ENCODE assay signal across 8 mouse cellular contexts in the genomic region with DNA sequence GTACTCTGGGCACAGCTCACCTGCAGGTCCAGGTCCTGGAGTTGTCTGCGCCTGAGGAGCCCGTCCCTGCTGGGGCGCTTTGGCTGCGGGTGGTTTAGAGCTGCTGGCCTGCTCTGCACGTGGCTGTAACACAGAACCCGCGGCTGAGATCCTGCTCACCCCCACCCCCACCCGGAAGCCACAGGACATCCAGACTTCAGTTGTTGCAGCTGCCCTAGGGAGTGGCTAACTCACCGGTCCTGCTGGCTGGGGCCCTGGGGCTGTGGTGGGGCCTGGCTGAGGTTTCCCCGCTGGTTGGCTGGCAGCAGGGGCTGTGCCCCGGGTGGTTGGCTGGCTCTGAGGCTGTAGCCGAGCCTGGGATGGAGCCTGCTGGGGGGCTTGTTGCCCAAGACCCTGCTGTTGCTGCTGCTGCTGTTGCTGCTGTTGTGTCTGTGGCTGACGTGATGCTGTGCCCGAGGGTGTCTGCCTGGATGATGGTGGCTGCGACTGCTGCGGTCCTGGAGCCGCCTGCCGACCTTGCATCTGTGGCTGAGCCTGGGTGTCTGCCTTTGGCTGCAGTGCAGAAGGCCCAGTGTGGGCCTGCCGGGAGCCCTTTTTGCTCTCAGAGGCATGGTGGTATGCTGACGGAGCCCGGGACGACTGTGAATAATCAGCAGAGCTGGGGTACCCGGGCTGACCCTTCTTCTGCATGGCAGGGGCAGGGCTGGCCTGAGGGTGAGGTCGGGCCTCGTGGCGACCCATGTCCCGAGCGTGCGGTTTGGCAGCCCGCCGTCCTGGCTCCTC. TPM values are rescaled to one million over a fixed set of nuclear protein-coding genes. Genes with fewer than 3 reads are reported as not detected.
DNase-seq lines count a peak whose midpoint lies in the region; ATAC-seq and TF ChIP-seq lines count a peak whose summit lies in the region.

No protein-coding gene starts in this region.

- peak in 1 of 2 experiments; percentile 41; a peak in 1 of 4 replicates for TF ChIP-seq EP300 in MEL (IDR thresholded peaks at IDR 0.05; ENCODE audit: low read depth in 1 of 2, low read length in 2 of 2)

- H3K9me3 ChIP-seq in kidney, embryonic 16.5 days (ENCODE audit: low read length), result no peaks in the 10 kb centered on the region
- H3K9me3 ChIP-seq in MEL (replicated peaks; ENCODE audit: insufficient read depth, low read length), result no peaks in the 10 kb centered on the region
- H3K9me3 ChIP-seq in liver, embryonic 15.5 days (replicated peaks), result no peaks in the 10 kb centered on the region

- H3K27ac ChIP-seq in kidney, embryonic 16.5 days (ENCODE audit: low read length), result peak overlapping the region; percentile 75
- H3K27ac ChIP-seq in MEL (ENCODE audit: control insufficient read depth, low read depth, low read length), result peak overlapping the region; percentile 57
- H3K27ac ChIP-seq in liver, embryonic 15.5 days (replicated peaks), result peak overlapping the region; percentile 55

- TF ChIP-seq CTCF in MEL (IDR thresholded peaks at IDR 0.05 in 2 of 3, conservative IDR thresholded peaks at IDR 0.05 in 1 of 3; ENCODE audit: control insufficient read depth in 1 of 3, insufficient read depth in 1 of 3, low read depth in 2 of 3, low read length in 3 of 3, poor library complexity in 1 of 3, severe bottlenecking in 1 of 3), result no peak

- TF ChIP-seq POLR2A in MEL (IDR thresholded peaks at IDR 0.05; ENCODE audit: control insufficient read depth in 1 of 2, insufficient read depth in 1 of 2, low read depth in 1 of 2, low read length in 2 of 2, poor library complexity in 1 of 2), result peak; percentile 61 to 74; a peak in 3 of 4 replicates

- peaks cover 26% of the 10 kb centered on the region for H3K4me1 ChIP-seq in kidney, embryonic 16.5 days (ENCODE audit: insufficient read depth, low read length)
- H3K4me1 ChIP-seq in MEL (ENCODE audit: control insufficient read depth in 1 of 2, insufficient read depth in 2 of 2, low read length in 2 of 2), result peaks cover 0 to 16% of the 10 kb centered on the region in 2 experiments; a peak in 2 of 4 replicates
- H3K4me1 ChIP-seq in liver, embryonic 15.5 days (replicated peaks), result peaks cover 64% of the 10 kb centered on the region

- TF ChIP-seq RAD21 in MEL (IDR thresholded peaks at IDR 0.05; ENCODE audit: low read depth, low read length), result no peak

- peak; percentile 62 for ATAC-seq in kidney, embryonic 16.5 days (ENCODE audit: low FRiP score, low TSS enrichment)
- peak; percentile 37 for ATAC-seq in erythroid progenitor cell, adult 5-6 weeks (replicated peaks; ENCODE audit: low FRiP score, poor library complexity, severe bottlenecking)
- ATAC-seq in liver, embryonic 15.5 days (ENCODE audit: insufficient read depth), result peak; percentile 62

- DNase-seq in kidney, adult 18-20 months, result no peak
- peak; percentile 87 for DNase-seq in MEL (ENCODE audit: low read depth, low spot score)
- peak; percentile 32 to 44 for DNase-seq in thymus, postnatal 36 days
- no peak for DNase-seq in ovary, postnatal 10 days (ENCODE audit: low spot score)
- DNase-seq in right cerebral cortex, postnatal 14 days, result no peak

- WGBS in kidney, embryonic 16.5 days, result 43% methylated on average over 31 of the region's 31 CpGs
- 37% methylated on average over 31 of the region's 31 CpGs for WGBS in liver, embryonic 15.5 days (ENCODE audit: insufficient replicate concordance)

- H3K4me3 ChIP-seq in kidney, embryonic 16.5 days (ENCODE audit: low read length), result no peak overlapping the region; the same call in 1 of the 2 replicates
- peak overlapping the region; percentile 49 to 68 for H3K4me3 ChIP-seq in MEL (ENCODE audit: control insufficient read depth in 1 of 2, insufficient read depth in 1 of 2, low read depth in 2 of 2, low read length in 2 of 2)
- peak overlapping the region; percentile 46 for H3K4me3 ChIP-seq in liver, embryonic 15.5 days (replicated peaks)

- peak overlapping the region; percentile 1 for H3K4me2 ChIP-seq in kidney, embryonic 16.5 days (replicated peaks; ENCODE audit: low read depth, low read length)
- H3K4me2 ChIP-seq in liver, embryonic 15.5 days, result peak overlapping the region; percentile 69

- peaks cover 22% of the 10 kb centered on the region for H3K79me2 ChIP-seq in MEL (ENCODE audit: control insufficient read depth, insufficient read depth, low read length, poor library complexity)

- H3K9ac ChIP-seq in kidney, embryonic 16.5 days (replicated peaks; ENCODE audit: low read length), result peak overlapping the region; percentile 49
- peak overlapping the region; percentile 79 for H3K9ac ChIP-seq in MEL (ENCODE audit: control insufficient read depth, low read depth, low read length, poor library complexity, severe bottlenecking)
- peak overlapping the region; percentile 56; the same call in 1 of the 2 replicates for H3K9ac ChIP-seq in liver, embryonic 15.5 days

- H3K27me3 ChIP-seq in kidney, embryonic 16.5 days (ENCODE audit: insufficient read depth, low read length), result no peaks in the 10 kb centered on the region
- H3K27me3 ChIP-seq in MEL (ENCODE audit: control insufficient read depth in 1 of 2, insufficient read depth in 2 of 2, low read length in 2 of 2), result no peaks in the 10 kb centered on the region
- H3K27me3 ChIP-seq in liver, embryonic 15.5 days, result peaks cover 10% of the 10 kb centered on the region

- no peaks in the 10 kb centered on the region for H3K36me3 ChIP-seq in kidney, embryonic 16.5 days (ENCODE audit: insufficient read depth, low read length)
- H3K36me3 ChIP-seq in MEL (ENCODE audit: control insufficient read depth in 1 of 2, insufficient read depth in 2 of 2, low read length in 2 of 2), result peaks cover 0 to 9% of the 10 kb centered on the region in 2 experiments; a peak in 2 of 4 replicates
- peaks cover 5% of the 10 kb centered on the region; the same call in 1 of the 2 replicates for H3K36me3 ChIP-seq in liver, embryonic 15.5 days (replicated peaks)

TF ChIP-seq in MEL, 35 proteins besides CTCF, POLR2A, EP300 and RAD21 (continues in another document):
- TF ChIP-seq POLR2AphosphoS2 (IDR thresholded peaks at IDR 0.05; ENCODE audit: low read length) (no peak), SIN3A (IDR thresholded peaks at IDR 0.05; ENCODE audit: low read length) (peak; percentile 83), MYB (IDR thresholded peaks at IDR 0.05; ENCODE audit: low read depth, low read length) (no peak), ETS1 (IDR thresholded peaks at IDR 0.05; ENCODE audit: low read depth, low read length) (peak; percentile 55; the same call in 1 of the 2 replicates), GABPA (IDR thresholded peaks at IDR 0.05; ENCODE audit: low read depth, low read length) (no peak), ELF1 (IDR thresholded peaks at IDR 0.05; ENCODE audit: low read depth, low read length) (peak; percentile 94), USF1 (IDR thresholded peaks at IDR 0.05; ENCODE audit: low read depth, low read length) (no peak)

RNA-seq across cellular contexts. Expression of gene Apeh, which starts 10.6 kb away (rescaled TPM):
- polyA plus RNA-seq in kidney, embryonic 16.5 days (2015; fragmentation: Nextera tagmentation; extraction: Ambion mirVana), result 87.8 and 93.0 TPM in 2 replicates
- total RNA-seq in MEL (2012; rRNA removed), result 57.5 and 76.1 TPM in 2 replicates
- 10 to 100 TPM in 1 of 2 experiments, not detected in 1; 69.0 TPM for polyA plus RNA-seq in MEL (2012; ENCODE audit: insufficient read depth in 1 of 2, insufficient read length in 2 of 2, low read depth in 1 of 2, low replicate concordance in 2 of 2, missing spikeins in 1 of 2)
- total RNA-seq in erythroid progenitor cell, adult 5-6 weeks (2015; ENCODE audit: low replicate concordance), result 265 and 389 TPM in 2 replicates
- 454 and 497 TPM in 2 replicates for total RNA-seq in erythroid progenitor cell, adult 5-6 weeks (2017; ENCODE audit: low replicate concordance)
- 194 and 242 TPM in 2 replicates for polyA plus RNA-seq in liver, embryonic 15.5 days (2015; fragmentation: Nextera tagmentation; extraction: Ambion mirVana)

RNA-seq across cellular contexts. Expression of gene Rnf123, which starts 21.8 kb away (rescaled TPM):
- 37.2 and 44.3 TPM in 2 replicates for polyA plus RNA-seq in kidney, embryonic 16.5 days (2015; fragmentation: Nextera tagmentation; extraction: Ambion mirVana)
- total RNA-seq in MEL (2012; rRNA removed), result 24.9 and 28.5 TPM in 2 replicates
- 10 to 100 TPM in 1 of 2 experiments, not detected in 1; 74.8 TPM for polyA plus RNA-seq in MEL (2012; ENCODE audit: insufficient read depth in 1 of 2, insufficient read length in 2 of 2, low read depth in 1 of 2, low replicate concordance in 2 of 2, missing spikeins in 1 of 2)
- total RNA-seq in erythroid progenitor cell, adult 5-6 weeks (2015; ENCODE audit: low replicate concordance), result 1,337 and 1,464 TPM in 2 replicates
- 890 and 970 TPM in 2 replicates for total RNA-seq in erythroid progenitor cell, adult 5-6 weeks (2017; ENCODE audit: low replicate concordance)
- 100 and 123 TPM in 2 replicates for polyA plus RNA-seq in liver, embryonic 15.5 days (2015; fragmentation: Nextera tagmentation; extraction: Ambion mirVana)

RNA-seq across cellular contexts. Expression of gene Mst1, which starts 24.7 kb away (rescaled TPM):
- polyA plus RNA-seq in kidney, embryonic 16.5 days (2015; fragmentation: Nextera tagmentation; extraction: Ambion mirVana), result 0.10 and 0.21 TPM in 2 replicates
- 1.6 and 4.6 TPM in 2 replicates for total RNA-seq in MEL (2012; rRNA removed)
- polyA plus RNA-seq in MEL (2012; ENCODE audit: insufficient read depth in 1 of 2, insufficient read length in 2 of 2, low read depth in 1 of 2, low replicate concordance in 2 of 2, missing spikeins in 1 of 2), result 1 to 10 TPM in 1 of 2 experiments, not detected in 1; 10.0 TPM
- 22.0 and 63.3 TPM in 2 replicates for total RNA-seq in erythroid progenitor cell, adult 5-6 weeks (2015; ENCODE audit: low replicate concordance)
- total RNA-seq in erythroid progenitor cell, adult 5-6 weeks (2017; ENCODE audit: low replicate concordance), result 7.7 and 14.1 TPM in 2 replicates
- polyA plus RNA-seq in liver, embryonic 15.5 days (2015; fragmentation: Nextera tagmentation; extraction: Ambion mirVana), result 41.1 and 51.2 TPM in 2 replicates

RNA-seq across cellular contexts. Expression of gene Amigo3, which starts 52.0 kb away (rescaled TPM):
- polyA plus RNA-seq in kidney, embryonic 16.5 days (2015; fragmentation: Nextera tagmentation; extraction: Ambion mirVana), result 2.9 and 3.3 TPM in 2 replicates
- 1.2 and 2.2 TPM in 2 replicates for total RNA-seq in MEL (2012; rRNA removed)
- polyA plus RNA-seq in MEL (2012; ENCODE audit: insufficient read depth in 1 of 2, insufficient read length in 2 of 2, low read depth in 1 of 2, low replicate concordance in 2 of 2, missing spikeins in 1 of 2), result 1 to 10 TPM in 1 of 2 experiments, not detected in 1; 3.4 TPM
- total RNA-seq in erythroid progenitor cell, adult 5-6 weeks (2015; ENCODE audit: low replicate concordance), result 2.2 TPM in 1 of 2 replicates, not detected in the other
- 1.1 and 3.6 TPM in 2 replicates for total RNA-seq in erythroid progenitor cell, adult 5-6 weeks (2017; ENCODE audit: low replicate concordance)
- polyA plus RNA-seq in liver, embryonic 15.5 days (2015; fragmentation: Nextera tagmentation; extraction: Ambion mirVana), result 1.5 and 1.8 TPM in 2 replicates

RNA-seq across cellular contexts. Expression of gene Gmppb, which starts 55.9 kb away (rescaled TPM):
- 30.9 and 32.4 TPM in 2 replicates for polyA plus RNA-seq in kidney, embryonic 16.5 days (2015; fragmentation: Nextera tagmentation; extraction: Ambion mirVana)
- total RNA-seq in MEL (2012; rRNA removed), result 38.1 and 50.4 TPM in 2 replicates
- polyA plus RNA-seq in MEL (2012; ENCODE audit: insufficient read depth in 1 of 2, insufficient read length in 2 of 2, low read depth in 1 of 2, low replicate concordance in 2 of 2, missing spikeins in 1 of 2), result 10 to 100 TPM in 1 of 2 experiments, not detected in 1; 26.2 TPM
- total RNA-seq in erythroid progenitor cell, adult 5-6 weeks (2015; ENCODE audit: low replicate concordance), result 5.8 and 5.9 TPM in 2 replicates
- total RNA-seq in erythroid progenitor cell, adult 5-6 weeks (2017; ENCODE audit: low replicate concordance), result 6.4 and 13.9 TPM in 2 replicates
- 15.3 and 16.3 TPM in 2 replicates for polyA plus RNA-seq in liver, embryonic 15.5 days (2015; fragmentation: Nextera tagmentation; extraction: Ambion mirVana)

Comparison
In these comparisons a context has a peak if more than half of its experiments do, and no peak if none do; other contexts are left out.
1. DNase-seq: peak in MEL (single experiment) and thymus, postnatal 36 days (2 of 2); none in kidney, adult 18-20 months (single experiment), ovary, postnatal 10 days (single experiment) and right cerebral cortex, postnatal 14 days (single experiment).
2. Peak in every context shown above with its lines, with median percentiles within 50 percentile points of each other: ATAC-seq, H3K27ac ChIP-seq and H3K9ac ChIP-seq.